Mouse (Mus musculus) liver, embryonic 11.5 days (tissue): ENCODE results near the gene 4930579G24Rik. TPM values are rescaled to one million over a fixed set of nuclear protein-coding genes. Genes with fewer than 3 reads are reported as not detected.

ENCODE experiments used
- ATAC-seq: fragments of 200-750 bp; cut with Nextera tagmentation; replicated peaks from 2 replicates; pipeline ENCODE4 v1.8.0; 2017; ENCODE audit warnings: moderate number of reproducible peaks, mild to moderate bottlenecking, moderate TSS enrichment, moderate library complexity; ENCODE audit not compliant: low FRiP score
- DNase-seq: peaks from one replicate; pipeline ENCODE4 v3.0.0-alpha.2; 2017; ENCODE audit warnings: low spot score
- H3K27ac ChIP-seq: fragments of 300-500 bp; sonication (generic); 2 replicates; pipeline ENCODE4 v1.5.1; 2014; ENCODE audit warnings: mild to moderate bottlenecking, low read depth, low read length, control low read depth
- H3K27me3 ChIP-seq: fragments of 300-500 bp; sonication (generic); replicated peaks from 2 replicates; pipeline ENCODE4 v1.6.1; 2014; ENCODE audit warnings: low read length, mixed read lengths; ENCODE audit not compliant: control insufficient read depth, insufficient read depth
- H3K36me3 ChIP-seq: fragments of 300-500 bp; sonication (generic); 2 replicates; pipeline ENCODE4 v1.6.1; 2014; ENCODE audit warnings: mild to moderate bottlenecking, low read length, moderate library complexity, mixed read lengths; ENCODE audit not compliant: control insufficient read depth, insufficient read depth
- H3K4me1 ChIP-seq: fragments of 300-500 bp; sonication (generic); replicated peaks from 2 replicates; pipeline ENCODE4 v1.6.1; 2014; ENCODE audit warnings: low read length, mixed read lengths; ENCODE audit not compliant: control insufficient read depth, insufficient read depth
- H3K4me2 ChIP-seq: fragments of 300-500 bp; sonication (generic); 2 replicates; pipeline ENCODE4 v1.6.1; 2014; ENCODE audit warnings: mild to moderate bottlenecking, control low read depth, moderate library complexity
- H3K4me3 ChIP-seq: fragments of 300-500 bp; sonication (generic); 2 replicates; pipeline ENCODE4 v1.5.1; 2014; ENCODE audit warnings: low read depth, low read length, control low read depth
- H3K9ac ChIP-seq: fragments of 300-500 bp; sonication (generic); 2 replicates; pipeline ENCODE4 v1.6.1; 2014; ENCODE audit warnings: low read depth, low read length, control low read depth
- H3K9me3 ChIP-seq: fragments of 300-500 bp; sonication (generic); 2 replicates; pipeline ENCODE4 v1.6.1; 2016; ENCODE audit warnings: low read length, inconsistent platforms, mixed read lengths; ENCODE audit not compliant: control insufficient read depth
- WGBS: fragments of 180-500 bp; shearing (Covaris S2); extraction: QIAGEN DNeasy Blood & Tissue Kit; methylation state at CpG from one replicate; pipeline ENCODE4 v1.1.7; 2014; 5-methylcytosine and 5-hydroxymethylcytosine counted together
- polyA plus RNA-seq: library from polyadenylated mRNA; unstranded; fragments of >200 nt; fragmentation: Nextera tagmentation; extraction: Ambion mirVana; gene quantifications from 2 replicates; pipeline ENCODE4 v1.2.1, GENCODE M21; 2014

Gene 4930579G24Rik
- polyA plus RNA-seq, 1 experiment from 2014 or later = 29.0 TPM

GRCm38 (mm10) chr3:79673082-79673481, 44.2 kb downstream of the 4930579G24Rik start:
- no peaks in the 10 kb centered on the region for H3K27me3 ChIP-seq
- H3K27ac ChIP-seq = no peak overlapping the region
- no peak overlapping the region for H3K9ac ChIP-seq
- ATAC-seq = no peak
- no peak overlapping the region for H3K4me2 ChIP-seq
- no peaks in the 10 kb centered on the region for H3K36me3 ChIP-seq
- DNase-seq = no peak
- no peaks in the 10 kb centered on the region for H3K9me3 ChIP-seq
- 14% methylated on average over 4 of the region's 4 CpGs for WGBS
- H3K4me3 ChIP-seq = no peak overlapping the region
- no peaks in the 10 kb centered on the region for H3K4me1 ChIP-seq

DNA sequence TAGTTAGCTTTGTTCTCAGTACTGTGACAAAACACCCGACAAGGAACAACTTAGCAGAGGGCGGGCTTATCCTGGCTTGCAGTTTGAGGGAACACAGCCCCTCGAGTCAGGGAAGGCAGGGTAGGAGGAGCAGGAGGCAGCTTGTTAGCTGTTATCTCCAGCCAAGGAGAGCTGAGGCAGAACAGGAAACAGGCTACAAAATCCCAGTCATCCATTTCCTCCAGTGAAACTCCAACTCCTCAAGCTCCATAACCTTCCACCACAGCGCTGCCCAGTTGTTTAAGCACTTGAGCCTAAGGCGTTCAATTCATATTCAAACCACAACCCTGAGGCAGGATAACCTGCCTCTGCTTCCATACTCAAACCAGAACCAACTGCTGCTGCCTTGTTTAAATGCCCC, 45.8 kb downstream of the 4930579G24Rik start:
- Histone ChIP-seq H3K4me2 (no peak overlapping the region), H3K9me3 (no peaks in the 10 kb centered on the region), H3K27ac (no peak overlapping the region), H3K4me1 (no peaks in the 10 kb centered on the region), H3K36me3 (no peaks in the 10 kb centered on the region), H3K27me3 (no peaks in the 10 kb centered on the region), H3K9ac (no peak overlapping the region), H3K4me3 (no peak overlapping the region)
- ATAC-seq = no peak
- DNase-seq = no peak
- WGBS = 71% methylated on average over 5 of the region's 5 CpGs

GRCm38 (mm10) chr3:79676411-79676810, 47.5 kb downstream of the 4930579G24Rik start:
- no peak overlapping the region for H3K4me3 ChIP-seq
- ATAC-seq (no peak), DNase-seq (no peak)
- WGBS = 84% methylated on average over 3 of the region's 3 CpGs
- H3K27ac ChIP-seq = no peak overlapping the region
- no peaks in the 10 kb centered on the region for H3K9me3 ChIP-seq
- no peaks in the 10 kb centered on the region for H3K27me3 ChIP-seq
- no peaks in the 10 kb centered on the region for H3K36me3 ChIP-seq
- H3K9ac ChIP-seq = no peak overlapping the region
- H3K4me2 ChIP-seq = no peak overlapping the region
- no peaks in the 10 kb centered on the region for H3K4me1 ChIP-seq

Other genes starting within 250 kb of the 4930579G24Rik start
- gene Fnip2, start 61.3 kb upstream of the 4930579G24Rik start, polyA plus RNA-seq = 7.5 and 9.7 TPM in 2 replicates
- gene Ppid, start 37.7 kb upstream of the 4930579G24Rik start, polyA plus RNA-seq = 325 and 349 TPM in 2 replicates
- gene Etfdh, start 421 bp downstream of the 4930579G24Rik start, polyA plus RNA-seq = 48.8 and 54.5 TPM in 2 replicates
- 0.14 and 0.29 TPM in 2 replicates for gene Rxfp1, start 108.8 kb downstream of the 4930579G24Rik start, polyA plus RNA-seq
- gene Tmem144, start 223.7 kb downstream of the 4930579G24Rik start, polyA plus RNA-seq = 3.3 and 4.9 TPM in 2 replicates